9 mouse cellular contexts compared by ENCODE assay signal in the genomic region with DNA sequence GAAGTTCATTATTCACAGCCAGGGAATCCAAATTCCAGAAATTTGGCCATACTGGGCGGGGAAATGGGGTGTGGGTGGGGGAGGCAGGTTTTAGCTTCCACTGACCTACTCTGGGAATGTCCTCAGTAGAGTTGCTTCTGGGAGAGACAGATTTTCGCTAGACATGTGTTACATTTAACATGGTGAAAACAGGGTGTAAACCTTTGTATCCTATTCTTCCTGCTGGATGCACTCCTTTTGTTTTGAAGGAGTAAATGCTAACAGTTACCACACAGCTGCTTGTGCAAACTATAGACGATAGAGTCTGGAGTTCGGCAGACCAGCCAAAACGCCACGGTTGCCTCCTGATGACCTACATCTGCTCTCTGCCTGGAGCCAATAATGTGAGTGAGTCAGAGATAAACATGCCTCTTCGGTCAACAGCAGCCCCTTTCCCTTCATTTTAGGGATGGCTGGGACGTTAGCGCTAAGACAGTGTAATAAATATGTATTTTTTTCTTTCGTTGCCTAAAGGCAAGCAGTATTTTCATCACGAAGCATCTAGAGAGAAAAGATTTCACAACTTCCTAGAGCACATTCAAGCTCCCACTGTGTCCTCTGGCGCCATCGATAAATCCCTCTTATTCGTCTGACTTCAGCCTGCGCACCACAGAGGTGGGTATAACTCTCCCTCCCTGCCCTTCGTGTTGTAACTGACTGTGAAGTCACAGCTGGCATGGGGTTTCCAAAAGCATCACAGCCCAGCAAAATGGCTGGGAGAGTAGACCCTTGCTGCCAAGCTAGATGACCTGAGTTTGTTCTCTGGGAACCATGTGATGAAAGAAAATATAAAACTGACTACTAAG.
DNase-seq lines count a peak whose midpoint lies in the region; ATAC-seq lines count a peak whose summit lies in the region.
"Had no signal": no experiment of that assay in that cellular context is flagged by ENCODE, and none has a peak within 500 bp of the region (broad histone marks: within the 10 kb centered on the region; RNA-seq: fewer than 3 reads in every experiment).

No protein-coding gene starts in this region.

- 55% methylated on average over 16 of the region's 16 CpGs for WGBS in heart, embryonic 10.5 days
- 58% methylated on average over 16 of the region's 16 CpGs for WGBS in kidney, embryonic 15.5 days
- WGBS in stomach, embryonic 14.5 days, result 41% methylated on average over 16 of the region's 16 CpGs

- H3K4me3 ChIP-seq in heart, embryonic 10.5 days, result 0 out of 2 replicates have a peak overlapping the region, but pooled peaks have one; percentile 29
- no peak overlapping the region for H3K4me3 ChIP-seq in kidney, embryonic 15.5 days (replicated peaks)
- H3K4me3 ChIP-seq in stomach, embryonic 14.5 days (ENCODE audit: low read depth, low read length), result no peak overlapping the region

- peak; percentile 80 for ATAC-seq in kidney, embryonic 15.5 days (replicated peaks; ENCODE audit: low FRiP score)
- ATAC-seq in stomach, embryonic 14.5 days (ENCODE audit: insufficient number of reproducible peaks, insufficient read depth, low FRiP score, low read depth), result peak; percentile 78; the same call in 1 of the 2 replicates

- H3K27me3 ChIP-seq in heart, embryonic 10.5 days (ENCODE audit: insufficient read depth, poor library complexity, severe bottlenecking), result no peaks in the 10 kb centered on the region
- H3K27me3 ChIP-seq in kidney, embryonic 15.5 days, result no peaks in the 10 kb centered on the region
- H3K27me3 ChIP-seq in stomach, embryonic 14.5 days (ENCODE audit: control insufficient read depth, insufficient read depth, low read length), result no peaks in the 10 kb centered on the region

- H3K27ac ChIP-seq in heart, embryonic 10.5 days, result peak overlapping the region; percentile 65
- peak overlapping the region; percentile 85 for H3K27ac ChIP-seq in kidney, embryonic 15.5 days
- peak overlapping the region; percentile 70; the same call in 1 of the 2 replicates for H3K27ac ChIP-seq in stomach, embryonic 14.5 days (ENCODE audit: low read length)

- peak; percentile 19 for DNase-seq in kidney, adult 11 months
- no peak for DNase-seq in kidney, adult 8-10 months
- no peak for DNase-seq in heart, embryonic 10.5 days (ENCODE audit: low spot score)
- no peak for DNase-seq in right cerebral cortex, postnatal 25 days
- DNase-seq in frontal cortex, adult 2 months (ENCODE audit: extremely low spot score in 1 of 2, low spot score in 1 of 2), result no peak
- no peak for DNase-seq in layer of hippocampus, postnatal 14 days (ENCODE audit: low spot score in 2 of 2)
- DNase-seq: cerebellum, adult 8-10 months had no signal

- H3K4me1 ChIP-seq in heart, embryonic 10.5 days, result peaks cover 12% of the 10 kb centered on the region
- no peaks in the 10 kb centered on the region for H3K4me1 ChIP-seq in kidney, embryonic 15.5 days
- H3K4me1 ChIP-seq in stomach, embryonic 14.5 days (ENCODE audit: control insufficient read depth, insufficient read depth, low read length), result peaks cover 3% of the 10 kb centered on the region; the same call in 1 of the 2 replicates

- H3K36me3 ChIP-seq in heart, embryonic 10.5 days, result no peaks in the 10 kb centered on the region
- H3K36me3 ChIP-seq in kidney, embryonic 15.5 days, result no peaks in the 10 kb centered on the region
- H3K36me3 ChIP-seq in stomach, embryonic 14.5 days (ENCODE audit: control insufficient read depth, insufficient read depth, low read length), result no peaks in the 10 kb centered on the region

- no peak overlapping the region for H3K9ac ChIP-seq in kidney, embryonic 15.5 days
- H3K9ac ChIP-seq in stomach, embryonic 14.5 days (replicated peaks; ENCODE audit: low read depth, low read length), result no peak overlapping the region

- peak overlapping the region; percentile 14; the same call in 1 of the 2 replicates for H3K4me2 ChIP-seq in kidney, embryonic 15.5 days
- H3K4me2 ChIP-seq in stomach, embryonic 14.5 days (replicated peaks; ENCODE audit: low read depth, low read length), result no peak overlapping the region

- H3K9me3 ChIP-seq in heart, embryonic 10.5 days, result no peaks in the 10 kb centered on the region
- no peaks in the 10 kb centered on the region for H3K9me3 ChIP-seq in kidney, embryonic 15.5 days (replicated peaks)
- H3K9me3 ChIP-seq in stomach, embryonic 14.5 days (ENCODE audit: control insufficient read depth, low read depth, low read length), result no peaks in the 10 kb centered on the region
